Mouse (Mus musculus) ovary, postnatal 14 days (tissue): ENCODE measurements around the gene Tbl2.

ENCODE experiments used
- DNase-seq: peaks from one replicate; pipeline ENCODE4 v3.0.0; 2022; ENCODE audit warnings: low spot score

Tbl2 gene

GRCm38 (mm10) chr5:135186621-135187348 lies 37.3 kb downstream of the Tbl2 start, which contains the start of gene Baz1b:
Baz1b (plus strand) TSS chr5:135187264.
- DNase-seq: peak; percentile 95

DNA sequence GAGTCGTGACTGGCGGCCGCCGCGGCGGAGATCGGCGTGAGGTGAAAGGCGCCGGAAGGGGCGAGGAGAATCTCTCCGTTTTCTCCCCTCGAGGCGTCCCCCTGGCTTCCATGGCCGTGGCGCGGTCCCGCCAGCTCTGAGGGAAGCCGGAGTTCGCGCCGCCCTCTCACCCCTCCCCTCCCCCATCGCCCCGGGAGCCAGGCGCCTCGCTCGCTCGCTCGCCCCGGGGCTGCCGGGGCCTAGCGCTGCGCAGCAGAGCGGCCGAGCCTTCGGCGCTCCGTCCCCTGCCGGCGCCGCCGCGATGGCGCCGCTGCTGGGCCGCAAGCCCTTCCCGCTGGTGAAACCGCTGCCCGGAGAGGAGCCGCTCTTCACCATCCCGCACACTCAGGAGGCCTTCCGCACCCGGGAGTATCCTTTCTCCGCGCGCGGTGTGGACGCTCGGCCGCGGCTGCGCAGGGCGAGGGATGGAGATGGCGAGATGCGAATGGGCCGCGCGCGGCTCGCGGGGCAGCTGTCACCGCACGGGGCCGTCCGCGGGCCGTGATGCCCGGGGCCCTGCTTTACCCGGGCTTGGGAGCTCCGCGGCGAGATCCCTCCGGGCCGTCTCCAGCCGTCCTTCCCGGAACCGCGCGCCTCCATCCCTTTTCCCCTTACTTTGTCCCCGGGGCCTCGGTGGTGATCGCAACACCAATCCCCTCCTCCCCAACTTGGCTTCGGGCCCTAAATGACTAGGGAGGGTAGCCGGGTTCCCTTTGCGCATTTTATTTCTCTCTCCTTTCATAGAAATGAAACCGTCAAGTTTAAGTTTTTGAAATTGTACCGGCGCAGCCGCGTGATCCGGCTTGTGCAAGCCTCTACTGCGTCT lies 38.1 kb downstream of the Tbl2 start:
- DNase-seq: peak; percentile 32

GRCm38 (mm10) chr5:135188214-135188554 lies 38.7 kb downstream of the Tbl2 start:
- no peak for DNase-seq

DNA sequence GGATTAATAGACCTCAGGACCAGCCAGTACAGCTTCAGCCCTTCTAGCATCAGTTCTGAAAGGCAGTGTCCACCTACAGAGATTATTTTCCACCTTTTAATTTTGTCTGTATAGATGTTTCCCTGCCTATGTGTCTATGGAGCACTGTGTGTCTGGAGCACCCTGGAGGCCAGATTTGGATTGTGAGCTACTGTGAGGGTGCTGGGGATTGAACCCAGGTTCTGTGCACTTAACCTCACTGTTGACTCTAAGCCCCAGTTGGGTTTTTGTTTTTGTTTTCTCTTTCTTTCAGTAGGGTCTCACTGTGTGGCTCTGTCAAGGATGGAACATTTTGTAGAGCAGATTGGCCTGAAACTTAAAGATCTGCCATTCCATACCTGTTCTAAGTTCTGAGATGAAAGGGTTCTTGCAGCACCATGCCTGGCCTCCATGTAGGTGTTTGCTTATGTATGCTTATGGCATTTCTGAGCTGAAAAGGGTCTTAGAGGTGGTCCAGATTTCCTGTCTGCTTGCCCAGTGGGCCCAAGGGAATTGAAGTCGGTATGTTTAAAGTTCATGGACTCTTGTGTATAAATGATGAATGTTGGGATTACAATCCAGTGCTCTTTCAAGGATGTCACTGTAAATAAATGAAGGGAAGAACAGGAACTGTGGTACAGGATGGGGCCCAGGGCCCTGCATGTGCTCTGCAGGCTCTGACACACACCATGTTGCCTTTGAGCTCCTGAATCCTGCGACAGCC lies 40.0 kb downstream of the Tbl2 start:
- DNase-seq: no peak

DNA sequence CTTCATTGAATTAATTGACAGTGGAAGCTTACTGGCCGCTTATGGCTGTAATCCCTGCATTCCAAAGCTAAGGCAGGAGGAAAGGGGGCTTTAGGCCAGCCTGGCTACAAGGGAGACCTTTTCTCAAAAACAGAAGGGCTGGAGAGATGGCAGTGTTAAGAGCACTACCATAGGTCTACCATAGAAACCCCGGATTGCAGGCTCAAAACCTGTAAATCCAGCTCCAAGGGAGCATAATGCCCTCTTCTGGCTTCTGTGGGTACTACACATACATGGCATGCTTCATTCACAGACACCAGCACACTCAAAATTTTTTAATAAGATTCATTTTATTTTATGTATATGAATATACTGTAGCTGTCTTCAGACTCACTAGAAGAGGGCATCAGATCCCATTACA lies 42.2 kb downstream of the Tbl2 start:
- peak; percentile 69 for DNase-seq

DNA sequence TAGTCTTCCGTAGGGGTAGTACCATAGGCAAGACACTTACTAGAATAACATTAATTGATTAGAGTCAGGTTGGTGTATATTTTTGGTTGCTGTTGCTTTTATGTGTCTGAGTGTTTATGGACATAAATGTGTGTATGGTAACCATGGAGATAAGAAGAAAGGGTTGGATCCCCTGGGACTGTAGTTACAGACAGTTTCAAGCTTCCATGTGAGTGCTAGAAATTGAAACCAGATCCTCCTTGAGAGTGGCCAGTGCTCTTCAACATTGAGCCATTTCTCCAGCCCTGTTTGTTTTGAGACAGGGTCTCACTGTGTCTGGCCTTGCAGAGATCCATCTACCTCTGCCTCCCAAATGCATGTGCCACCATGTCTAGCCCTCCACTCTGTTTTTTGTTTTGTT lies 43.0 kb downstream of the Tbl2 start:
- DNase-seq: no peak

GRCm38 (mm10) chr5:135196367-135196766 lies 46.9 kb downstream of the Tbl2 start:
- DNase-seq: no peak

GRCm38 (mm10) chr5:135202763-135203162 lies 53.3 kb downstream of the Tbl2 start:
- DNase-seq: no peak

DNA sequence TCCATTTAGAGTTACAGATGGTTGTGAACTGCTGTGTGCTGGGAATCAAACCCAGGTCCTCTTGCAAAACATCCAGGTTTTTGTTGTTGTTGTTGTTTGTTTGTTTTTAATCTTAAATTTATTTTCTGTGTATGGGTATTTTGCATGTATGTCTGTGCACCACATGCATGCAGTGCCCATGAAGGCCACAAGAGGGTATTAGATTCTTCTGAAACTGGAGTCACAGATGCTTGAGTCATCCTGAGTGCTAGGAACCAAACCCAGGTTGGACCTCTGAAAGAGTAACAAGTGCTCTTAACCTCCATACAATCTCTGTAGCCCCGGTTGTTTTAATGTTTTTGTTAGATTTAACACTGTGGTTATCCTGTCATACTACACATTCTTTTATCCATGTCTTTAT lies 58.7 kb downstream of the Tbl2 start:
- DNase-seq: no peak
